In the genomic region with DNA sequence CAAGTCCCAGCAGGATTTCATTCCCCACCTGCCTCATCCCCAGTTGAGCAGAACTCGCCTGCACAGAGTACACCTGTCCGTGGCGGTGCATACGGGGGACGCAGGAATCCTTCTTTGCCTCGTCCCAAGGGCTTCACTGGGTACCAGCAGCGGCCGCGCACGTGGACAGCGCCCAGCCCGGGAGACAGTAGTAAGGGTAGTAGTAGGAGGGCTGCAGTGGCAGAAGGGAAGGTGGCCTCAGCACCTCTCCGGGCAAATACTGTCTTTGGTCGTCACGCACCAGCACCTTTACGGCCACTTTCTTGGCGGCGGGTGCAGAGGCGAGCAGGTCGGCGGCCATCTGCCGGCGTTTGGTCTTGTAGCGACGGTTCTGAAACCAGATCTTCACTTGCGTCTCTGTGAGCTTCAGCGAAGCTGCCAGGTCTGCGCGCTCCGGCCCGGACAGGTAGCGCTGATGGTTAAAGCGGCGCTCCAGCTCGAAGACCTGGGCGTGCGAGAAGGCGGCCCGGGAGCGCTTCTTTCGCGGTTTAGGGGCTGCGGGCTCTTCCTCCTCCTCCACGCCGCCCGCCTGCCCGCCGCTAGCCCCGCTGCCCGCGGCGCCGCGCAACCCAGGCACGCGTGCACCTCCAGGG, we compare ENCODE assay signal across 8 mouse cellular contexts. TPM values are rescaled to one million over a fixed set of nuclear protein-coding genes. Genes with fewer than 3 reads are reported as not detected.
DNase-seq lines count a peak whose midpoint lies in the region; ATAC-seq and TF ChIP-seq lines count a peak whose summit lies in the region.
"Had no signal": no experiment of that assay in that cellular context is flagged by ENCODE, and none has a peak within 500 bp of the region (broad histone marks: within the 10 kb centered on the region; RNA-seq: fewer than 3 reads in every experiment).

No protein-coding gene starts in this region.

- H3K4me2 ChIP-seq in forebrain, embryonic 13.5 days, result peak overlapping the region; percentile 27
- H3K4me2 ChIP-seq in kidney, postnatal 0 days (ENCODE audit: low read length), result peak overlapping the region; percentile 11; the same call in 1 of the 2 replicates
- H3K4me2 ChIP-seq in neural tube, embryonic 12.5 days (replicated peaks), result peak overlapping the region; percentile 37; the same call in 1 of the 2 replicates

- DNase-seq in kidney, adult 2 months, result peak; percentile 52
- no peak for DNase-seq in kidney, postnatal 14 days
- no peak for DNase-seq in kidney, postnatal 0 days (ENCODE audit: low spot score)
- no peak for DNase-seq in lung, postnatal 25 days (ENCODE audit: low spot score)

- H3K4me1 ChIP-seq in kidney, adult 2 months (ENCODE audit: control insufficient read depth, insufficient read depth, low read length), result no peaks in the 10 kb centered on the region
- peaks cover 26% of the 10 kb centered on the region for H3K4me1 ChIP-seq in forebrain, embryonic 13.5 days
- H3K4me1 ChIP-seq in kidney, postnatal 0 days (replicated peaks; ENCODE audit: insufficient read depth, low read length), result peaks cover 9% of the 10 kb centered on the region; the same call in 1 of the 2 replicates
- H3K4me1 ChIP-seq in neural tube, embryonic 12.5 days, result peaks cover 23% of the 10 kb centered on the region

- TF ChIP-seq CTCF in kidney, adult 2 months (conservative IDR thresholded peaks at IDR 0.05; ENCODE audit: insufficient read depth, insufficient read length, low read depth, low read length), result no peak
- no peak for TF ChIP-seq CTCF in kidney, postnatal 0 days (IDR thresholded peaks at IDR 0.05; ENCODE audit: low read depth)

- H3K4me3 ChIP-seq in kidney, adult 2 months (ENCODE audit: insufficient read depth, low read depth, low read length), result no peak overlapping the region
- H3K4me3 ChIP-seq in forebrain, embryonic 13.5 days, result peak overlapping the region; percentile 17
- 0 out of 2 replicates have a peak overlapping the region, but pooled peaks have one; percentile 2 for H3K4me3 ChIP-seq in kidney, postnatal 0 days (replicated peaks; ENCODE audit: low read depth, low read length)
- H3K4me3 ChIP-seq in neural tube, embryonic 12.5 days, result peak overlapping the region; percentile 34; the same call in 1 of the 2 replicates
- H3K4me3 ChIP-seq: myocyte had no signal

- no peak for TF ChIP-seq POLR2A in kidney, adult 2 months (IDR thresholded peaks at IDR 0.05; ENCODE audit: low read depth, low read length)

- peaks cover 8% of the 10 kb centered on the region for H3K27me3 ChIP-seq in kidney, adult 2 months (replicated peaks; ENCODE audit: control insufficient read depth, insufficient read depth, low read length)
- H3K27me3 ChIP-seq in forebrain, embryonic 13.5 days, result peaks cover 96% of the 10 kb centered on the region
- peaks cover 86% of the 10 kb centered on the region for H3K27me3 ChIP-seq in kidney, postnatal 0 days (ENCODE audit: insufficient read depth, low read length)
- peaks cover 94% of the 10 kb centered on the region for H3K27me3 ChIP-seq in neural tube, embryonic 12.5 days (replicated peaks)

- no peak overlapping the region for H3K9ac ChIP-seq in forebrain, embryonic 13.5 days
- no peak overlapping the region for H3K9ac ChIP-seq in kidney, postnatal 0 days (ENCODE audit: low read depth, low read length)
- H3K9ac ChIP-seq in neural tube, embryonic 12.5 days, result no peak overlapping the region

- no peaks in the 10 kb centered on the region for H3K9me3 ChIP-seq in forebrain, embryonic 13.5 days (replicated peaks)
- H3K9me3 ChIP-seq in kidney, postnatal 0 days (replicated peaks; ENCODE audit: low read length), result no peaks in the 10 kb centered on the region; the same call in 1 of the 2 replicates
- H3K9me3 ChIP-seq in neural tube, embryonic 12.5 days, result no peaks in the 10 kb centered on the region

- ATAC-seq in forebrain, embryonic 13.5 days, result no peak
- ATAC-seq in kidney, postnatal 0 days (replicated peaks; ENCODE audit: low FRiP score, low read depth), result peak; percentile 30; the same call in 1 of the 2 replicates
- no peak for ATAC-seq in neural tube, embryonic 12.5 days (ENCODE audit: low FRiP score, low read depth)
- no peak for ATAC-seq in erythroblast, adult 5-6 weeks (replicated peaks; ENCODE audit: low FRiP score, poor library complexity, severe bottlenecking)

- WGBS in kidney, adult 2 months, result 1% methylated on average over 56 of the region's 56 CpGs
- WGBS in forebrain, embryonic 13.5 days, result 1% methylated on average over 56 of the region's 56 CpGs
- under 1% methylated on average over 54 of the region's 56 CpGs for WGBS in kidney, postnatal 0 days
- WGBS in neural tube, embryonic 12.5 days, result under 1% methylated on average over 53 of the region's 56 CpGs

- no peak overlapping the region for H3K27ac ChIP-seq in kidney, adult 2 months (ENCODE audit: insufficient read depth, low read depth, low read length)
- no peak overlapping the region for H3K27ac ChIP-seq in forebrain, embryonic 13.5 days
- H3K27ac ChIP-seq in kidney, postnatal 0 days, result no peak overlapping the region
- H3K27ac ChIP-seq in neural tube, embryonic 12.5 days, result no peak overlapping the region

- H3K36me3 ChIP-seq in kidney, adult 2 months (ENCODE audit: control insufficient read depth, insufficient read depth, low read length), result no peaks in the 10 kb centered on the region
- no peaks in the 10 kb centered on the region for H3K36me3 ChIP-seq in forebrain, embryonic 13.5 days (ENCODE audit: poor library complexity, severe bottlenecking)
- no peaks in the 10 kb centered on the region for H3K36me3 ChIP-seq in kidney, postnatal 0 days (ENCODE audit: insufficient read depth, low read length)
- no peaks in the 10 kb centered on the region for H3K36me3 ChIP-seq in neural tube, embryonic 12.5 days

RNA-seq across cellular contexts. Expression of a gene that starts 2.7 kb away (rescaled TPM):
- polyA plus RNA-seq in kidney, adult 2 months (2012; rRNA removed), result not detected in 2 replicates
- polyA plus RNA-seq in forebrain, embryonic 13.5 days (2015; fragmentation: Nextera tagmentation; extraction: Ambion mirVana), result not detected in 2 replicates
- polyA plus RNA-seq in kidney, postnatal 0 days (2015; fragmentation: Nextera tagmentation; extraction: Ambion mirVana), result not detected in 2 replicates
- polyA plus RNA-seq in neural tube, embryonic 12.5 days (2016; fragmentation: Nextera tagmentation; extraction: Ambion mirVana), result 2.1 and 4.0 TPM in 2 replicates
- total RNA-seq in erythroblast, adult 5-6 weeks (2015; ENCODE audit: low replicate concordance), result not detected in 2 replicates
- not detected in 2 replicates for total RNA-seq in erythroblast, adult 5-6 weeks (2017; ENCODE audit: low replicate concordance)

RNA-seq across cellular contexts. Expression of a gene that starts 53.7 kb away (rescaled TPM):
- 26.5 and 27.2 TPM in 2 replicates for polyA plus RNA-seq in kidney, adult 2 months (2012; rRNA removed)
- 84.4 and 85.7 TPM in 2 replicates for polyA plus RNA-seq in forebrain, embryonic 13.5 days (2015; fragmentation: Nextera tagmentation; extraction: Ambion mirVana)
- 61.5 and 65.7 TPM in 2 replicates for polyA plus RNA-seq in kidney, postnatal 0 days (2015; fragmentation: Nextera tagmentation; extraction: Ambion mirVana)
- polyA plus RNA-seq in neural tube, embryonic 12.5 days (2016; fragmentation: Nextera tagmentation; extraction: Ambion mirVana), result 82.3 and 86.2 TPM in 2 replicates
- total RNA-seq in erythroblast, adult 5-6 weeks (2015; ENCODE audit: low replicate concordance), result 16.1 and 18.4 TPM in 2 replicates
- total RNA-seq in erythroblast, adult 5-6 weeks (2017; ENCODE audit: low replicate concordance), result 13.8 and 17.4 TPM in 2 replicates
